In the genomic region with DNA sequence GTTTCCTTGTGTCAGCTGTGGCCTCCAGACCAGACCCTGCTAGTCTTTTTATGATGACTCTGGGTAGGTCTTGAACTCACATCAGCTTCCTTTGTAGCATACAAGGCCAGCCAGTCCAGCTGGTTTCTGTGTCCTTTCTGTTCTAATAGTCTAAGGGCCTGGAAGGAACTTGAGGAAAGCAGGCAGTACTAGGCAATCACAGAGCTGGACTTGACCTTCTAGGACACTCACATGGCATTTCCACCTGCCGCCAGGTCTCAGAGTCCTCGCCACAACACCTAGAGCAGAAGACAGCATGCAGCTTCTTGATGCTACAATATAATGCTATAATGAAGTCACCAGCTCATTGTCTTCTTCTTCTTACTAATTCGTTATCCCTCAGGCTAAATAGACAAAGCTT, we compare ENCODE assay signal across 19 mouse cellular contexts.
DNase-seq lines count a peak whose midpoint lies in the region; ATAC-seq lines count a peak whose summit lies in the region.
"Had no signal": no experiment of that assay in that cellular context is flagged by ENCODE, and none has a peak within 500 bp of the region (broad histone marks: within the 10 kb centered on the region; RNA-seq: fewer than 3 reads in every experiment).

No protein-coding gene starts in this region.

- no peak overlapping the region for H3K9ac ChIP-seq in heart, embryonic 12.5 days
- no peak overlapping the region for H3K9ac ChIP-seq in kidney, embryonic 15.5 days
- H3K9ac ChIP-seq: embryonic facial prominence, embryonic 12.5 days; forebrain, embryonic 15.5 days; hindbrain, embryonic 14.5 days had no signal

- intact Hi-C loops in heart, postnatal 25 days (cut with DNase I), result no loop called here

- H3K4me1 ChIP-seq in heart, embryonic 12.5 days (replicated peaks), result peaks cover 89% of the 10 kb centered on the region
- H3K4me1 ChIP-seq in kidney, embryonic 15.5 days, result peaks cover 76% of the 10 kb centered on the region
- H3K4me1 ChIP-seq: forebrain, embryonic 15.5 days had no signal

- no peak overlapping the region for H3K4me3 ChIP-seq in heart, embryonic 12.5 days
- H3K4me3 ChIP-seq in kidney, embryonic 15.5 days (replicated peaks), result no peak overlapping the region
- H3K4me3 ChIP-seq: embryonic facial prominence, embryonic 12.5 days; forebrain, embryonic 15.5 days; hindbrain, embryonic 10.5 days had no signal

- ATAC-seq in heart, embryonic 12.5 days (ENCODE audit: insufficient number of reproducible peaks, low FRiP score), result no peak
- no peak for ATAC-seq in kidney, embryonic 15.5 days (replicated peaks; ENCODE audit: low FRiP score)
- ATAC-seq: forebrain, embryonic 15.5 days had no signal

- H3K4me2 ChIP-seq in heart, embryonic 12.5 days, result no peak overlapping the region
- H3K4me2 ChIP-seq in kidney, embryonic 15.5 days, result no peak overlapping the region
- H3K4me2 ChIP-seq: embryonic facial prominence, embryonic 12.5 days; forebrain, embryonic 15.5 days; hindbrain, embryonic 14.5 days had no signal

- H3K27me3 ChIP-seq in heart, embryonic 12.5 days (replicated peaks), result no peaks in the 10 kb centered on the region
- no peaks in the 10 kb centered on the region for H3K27me3 ChIP-seq in kidney, embryonic 15.5 days
- H3K27me3 ChIP-seq: embryonic facial prominence, embryonic 12.5 days; forebrain, embryonic 15.5 days had no signal

- 0 out of 2 replicates have a peak overlapping the region, but pooled peaks have one; percentile 83 for H3K27ac ChIP-seq in heart, embryonic 12.5 days (ENCODE audit: poor library complexity, severe bottlenecking)
- H3K27ac ChIP-seq in kidney, embryonic 15.5 days, result peak overlapping the region; percentile 94
- H3K27ac ChIP-seq: embryonic facial prominence, embryonic 12.5 days; forebrain, embryonic 15.5 days; hindbrain, embryonic 10.5 days; hindbrain, embryonic 14.5 days had no signal

- H3K36me3 ChIP-seq in heart, embryonic 12.5 days, result peaks cover 6% of the 10 kb centered on the region; the same call in 1 of the 2 replicates
- H3K36me3 ChIP-seq in kidney, embryonic 15.5 days, result no peaks in the 10 kb centered on the region
- H3K36me3 ChIP-seq: embryonic facial prominence, embryonic 12.5 days; forebrain, embryonic 15.5 days; hindbrain, embryonic 10.5 days had no signal

- no peak for DNase-seq in heart, postnatal 25 days (ENCODE audit: low spot score)
- DNase-seq in kidney, adult 9 months, result peak; percentile 66
- DNase-seq in kidney, adult 18-20 months, result no peak
- DNase-seq in kidney, postnatal 36 days, result peak; percentile 50 to 57
- no peak for DNase-seq in embryo, embryonic 9.5 days (ENCODE audit: extremely low spot score)
- DNase-seq: adrenal gland, postnatal 10 days; cerebellum, adult 11 months; cerebellum, adult 8-10 months; cerebellum, postnatal 14 days; embryo, embryonic 11 days; gastrocnemius, postnatal 10 days; heart, adult 18-20 months; heart, postnatal 10 days had no signal

- WGBS in heart, embryonic 12.5 days, result 84% methylated on average over 3 of the region's 3 CpGs
- WGBS in kidney, embryonic 15.5 days, result 93% methylated on average over 3 of the region's 3 CpGs

- H3K9me3 ChIP-seq in heart, embryonic 12.5 days (replicated peaks), result no peaks in the 10 kb centered on the region
- H3K9me3 ChIP-seq in kidney, embryonic 15.5 days (replicated peaks), result no peaks in the 10 kb centered on the region
- H3K9me3 ChIP-seq: embryonic facial prominence, embryonic 12.5 days; forebrain, embryonic 15.5 days; hindbrain, embryonic 10.5 days had no signal

Comparison
In these comparisons a context has a peak if more than half of its experiments do, and no peak if none do; other contexts are left out.
1. DNase-seq: peak in kidney, adult 9 months (single experiment) and kidney, postnatal 36 days (2 of 2); none in heart, postnatal 25 days (single experiment), kidney, adult 18-20 months (single experiment) and embryo, embryonic 9.5 days (single experiment).